Mouse (Mus musculus): ENCODE results near the gene Slc35b1. TPM values are rescaled to one million over a fixed set of nuclear protein-coding genes. Genes with fewer than 3 reads are reported as not detected.

Slc35b1 gene
- polyA plus RNA-seq, 1 experiment from 2014 or later: 37.7 TPM

DNA sequence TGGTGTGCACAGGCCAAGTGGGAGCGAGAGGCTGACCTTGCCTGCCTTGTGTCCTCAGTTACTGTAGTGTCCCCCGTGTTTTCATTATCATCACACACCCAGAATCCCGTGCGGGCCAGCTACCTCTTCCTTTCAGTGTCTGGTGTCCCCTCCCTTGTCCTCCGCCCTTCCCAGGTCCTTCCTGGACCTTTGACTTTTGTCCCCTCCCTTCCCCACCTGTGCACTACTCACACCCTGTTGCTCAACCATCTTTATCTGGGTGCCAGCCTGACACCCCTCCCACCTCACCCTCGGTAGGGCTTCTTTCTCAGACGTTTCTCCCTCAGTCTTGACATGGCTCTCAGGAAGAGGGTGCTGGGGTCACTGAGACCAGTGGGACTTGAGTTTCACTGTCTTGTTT is 2.9 kb downstream of the Slc35b1 start:
- peaks cover 17% of the 10 kb centered on the region for H3K4me1 ChIP-seq (ENCODE audit: control insufficient read depth, low read depth, low read length)
- no peak overlapping the region for H3K27ac ChIP-seq (ENCODE audit: low read length)
- peaks cover 17% of the 10 kb centered on the region for H3K36me3 ChIP-seq (ENCODE audit: control insufficient read depth, insufficient read depth)
- no peak overlapping the region for H3K4me2 ChIP-seq (ENCODE audit: low read depth, low read length)
- H3K9ac ChIP-seq (ENCODE audit: low read depth, low read length): no peak overlapping the region
- 68% methylated on average over 7 of the region's 7 CpGs for WGBS (ENCODE audit: insufficient replicate concordance)
- no peak overlapping the region for H3K4me3 ChIP-seq (ENCODE audit: low read depth, low read length)
- H3K27me3 ChIP-seq (ENCODE audit: control insufficient read depth, insufficient read depth, low read depth, low read length): no peaks in the 10 kb centered on the region
- no peak for ATAC-seq (ENCODE audit: low read depth)
- no peaks in the 10 kb centered on the region for H3K9me3 ChIP-seq (replicated peaks; ENCODE audit: control insufficient read depth, low read length)

DNA sequence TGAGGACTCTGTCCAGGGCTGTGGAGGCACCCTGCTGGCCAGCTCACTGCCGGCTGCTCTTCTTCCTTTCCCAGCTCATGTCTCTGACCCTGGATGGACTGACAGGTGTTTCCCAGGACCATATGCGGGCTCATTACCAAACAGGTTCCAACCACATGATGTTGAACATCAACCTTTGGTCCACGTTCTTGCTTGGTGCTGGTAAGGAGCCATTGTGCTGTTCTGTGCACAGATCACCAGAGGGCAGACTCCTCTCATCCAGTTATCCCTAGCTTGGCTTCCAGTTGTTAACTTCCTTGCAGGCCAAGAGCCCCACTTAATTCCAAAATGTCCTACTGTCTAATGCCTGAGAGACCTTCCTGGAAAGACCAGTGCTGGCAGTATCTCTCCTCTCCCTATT is 4.5 kb downstream of the Slc35b1 start:
- no peak overlapping the region for H3K27ac ChIP-seq (ENCODE audit: low read length)
- 63% methylated on average over 3 of the region's 3 CpGs for WGBS (ENCODE audit: insufficient replicate concordance)
- H3K9me3 ChIP-seq (replicated peaks; ENCODE audit: control insufficient read depth, low read length): no peaks in the 10 kb centered on the region
- H3K4me2 ChIP-seq (ENCODE audit: low read depth, low read length): no peak overlapping the region
- ATAC-seq (ENCODE audit: low read depth): no peak
- no peak overlapping the region for H3K4me3 ChIP-seq (ENCODE audit: low read depth, low read length)
- no peaks in the 10 kb centered on the region for H3K27me3 ChIP-seq (ENCODE audit: control insufficient read depth, insufficient read depth, low read depth, low read length)
- H3K36me3 ChIP-seq (ENCODE audit: control insufficient read depth, insufficient read depth): peaks cover 13% of the 10 kb centered on the region
- peaks cover 9% of the 10 kb centered on the region for H3K4me1 ChIP-seq (ENCODE audit: control insufficient read depth, low read depth, low read length)
- no peak overlapping the region for H3K9ac ChIP-seq (ENCODE audit: low read depth, low read length)

DNA sequence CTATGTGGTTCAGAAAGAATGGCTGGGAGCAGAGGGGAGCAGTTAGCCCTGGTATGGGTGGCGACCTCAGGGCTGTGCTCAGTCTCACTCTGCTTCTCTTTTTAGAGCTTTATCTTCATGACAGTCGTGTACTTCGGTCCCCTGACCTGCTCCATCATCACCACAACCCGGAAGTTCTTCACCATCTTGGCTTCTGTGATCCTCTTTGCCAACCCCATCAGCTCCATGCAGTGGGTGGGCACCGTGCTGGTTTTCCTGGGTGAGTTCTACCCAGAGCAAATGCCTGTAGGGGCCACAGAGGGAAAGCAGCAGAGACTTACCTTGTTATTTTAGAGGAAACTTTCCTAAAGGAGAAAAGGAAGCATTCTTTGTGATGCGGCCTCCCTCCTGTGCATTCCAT is 5.9 kb downstream of the Slc35b1 start:
- Histone ChIP-seq H3K4me2 (ENCODE audit: low read depth, low read length) (no peak overlapping the region), H3K27me3 (ENCODE audit: control insufficient read depth, insufficient read depth, low read depth, low read length) (no peaks in the 10 kb centered on the region), H3K4me3 (ENCODE audit: low read depth, low read length) (no peak overlapping the region), H3K9me3 (replicated peaks; ENCODE audit: control insufficient read depth, low read length) (no peaks in the 10 kb centered on the region), H3K36me3 (ENCODE audit: control insufficient read depth, insufficient read depth) (peaks cover 13% of the 10 kb centered on the region), H3K9ac (ENCODE audit: low read depth, low read length) (no peak overlapping the region), H3K4me1 (ENCODE audit: control insufficient read depth, low read depth, low read length) (peaks cover 7% of the 10 kb centered on the region), H3K27ac (ENCODE audit: low read length) (no peak overlapping the region)
- no peak for ATAC-seq (ENCODE audit: low read depth)
- 70% methylated on average over 6 of the region's 6 CpGs for WGBS (ENCODE audit: insufficient replicate concordance)

GRCm38 (mm10) chr11:95391201-95391600 is 6.7 kb downstream of the Slc35b1 start:
- 72% methylated on average over 4 of the region's 4 CpGs for WGBS (ENCODE audit: insufficient replicate concordance)
- Histone ChIP-seq H3K9ac (ENCODE audit: low read depth, low read length) (no peak overlapping the region), H3K36me3 (ENCODE audit: control insufficient read depth, insufficient read depth) (peaks cover 13% of the 10 kb centered on the region), H3K4me1 (ENCODE audit: control insufficient read depth, low read depth, low read length) (no peaks in the 10 kb centered on the region; the same call in 1 of the 2 replicates), H3K9me3 (replicated peaks; ENCODE audit: control insufficient read depth, low read length) (no peaks in the 10 kb centered on the region), H3K4me2 (ENCODE audit: low read depth, low read length) (no peak overlapping the region), H3K27me3 (ENCODE audit: control insufficient read depth, insufficient read depth, low read depth, low read length) (no peaks in the 10 kb centered on the region), H3K27ac (ENCODE audit: low read length) (no peak overlapping the region), H3K4me3 (ENCODE audit: low read depth, low read length) (no peak overlapping the region)
- no peak for ATAC-seq (ENCODE audit: low read depth)

GRCm38 (mm10) chr11:95391743-95392142 is 7.3 kb downstream of the Slc35b1 start:
- Histone ChIP-seq H3K36me3 (ENCODE audit: control insufficient read depth, insufficient read depth) (peaks cover 13% of the 10 kb centered on the region), H3K4me1 (ENCODE audit: control insufficient read depth, low read depth, low read length) (no peaks in the 10 kb centered on the region), H3K9me3 (replicated peaks; ENCODE audit: control insufficient read depth, low read length) (no peaks in the 10 kb centered on the region), H3K9ac (ENCODE audit: low read depth, low read length) (no peak overlapping the region), H3K4me2 (ENCODE audit: low read depth, low read length) (no peak overlapping the region), H3K4me3 (ENCODE audit: low read depth, low read length) (no peak overlapping the region), H3K27me3 (ENCODE audit: control insufficient read depth, insufficient read depth, low read depth, low read length) (no peaks in the 10 kb centered on the region), H3K27ac (ENCODE audit: low read length) (no peak overlapping the region)
- WGBS (ENCODE audit: insufficient replicate concordance): 67% methylated on average over 5 of the region's 5 CpGs
- no peak for ATAC-seq (ENCODE audit: low read depth)

DNA sequence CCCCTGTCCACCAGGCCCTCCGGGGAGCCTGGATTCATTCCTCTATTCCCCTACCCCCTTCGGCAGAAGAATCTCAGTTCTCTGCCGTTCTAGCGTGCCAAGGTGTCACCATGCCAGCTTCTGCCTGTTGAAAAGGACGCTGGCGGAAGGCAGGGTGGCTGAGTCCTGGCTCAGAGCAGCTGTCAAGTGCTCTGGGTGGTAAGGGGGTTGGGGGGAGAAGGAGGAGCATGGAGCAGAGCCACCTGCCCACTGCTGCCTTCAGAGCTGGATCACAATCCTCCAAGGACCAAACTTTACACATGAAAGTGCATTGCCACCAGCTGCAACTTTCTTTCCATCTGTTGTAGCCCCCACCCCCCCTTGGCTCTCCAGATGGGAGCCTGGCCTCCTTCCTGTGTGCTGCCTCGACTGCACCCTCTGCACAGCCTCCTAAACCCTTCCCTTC is 7.8 kb downstream of the Slc35b1 start:
- Histone ChIP-seq H3K4me2 (ENCODE audit: low read depth, low read length) (no peak overlapping the region), H3K4me1 (ENCODE audit: control insufficient read depth, low read depth, low read length) (no peaks in the 10 kb centered on the region), H3K9me3 (replicated peaks; ENCODE audit: control insufficient read depth, low read length) (no peaks in the 10 kb centered on the region), H3K27ac (ENCODE audit: low read length) (no peak overlapping the region), H3K27me3 (ENCODE audit: control insufficient read depth, insufficient read depth, low read depth, low read length) (no peaks in the 10 kb centered on the region), H3K36me3 (ENCODE audit: control insufficient read depth, insufficient read depth) (peaks cover 11% of the 10 kb centered on the region), H3K4me3 (ENCODE audit: low read depth, low read length) (no peak overlapping the region), H3K9ac (ENCODE audit: low read depth, low read length) (no peak overlapping the region)
- ATAC-seq (ENCODE audit: low read depth): no peak
- WGBS (ENCODE audit: insufficient replicate concordance): 62% methylated on average over 7 of the region's 7 CpGs

GRCm38 (mm10) chr11:95392708-95393499 is 8.4 kb downstream of the Slc35b1 start:
- no peak overlapping the region for H3K9ac ChIP-seq (ENCODE audit: low read depth, low read length)
- no peak overlapping the region for H3K4me2 ChIP-seq (ENCODE audit: low read depth, low read length)
- 71% methylated on average over 11 of the region's 11 CpGs for WGBS (ENCODE audit: insufficient replicate concordance)
- peaks cover 7% of the 10 kb centered on the region for H3K36me3 ChIP-seq (ENCODE audit: control insufficient read depth, insufficient read depth)
- H3K4me1 ChIP-seq (ENCODE audit: control insufficient read depth, low read depth, low read length): no peaks in the 10 kb centered on the region
- H3K27me3 ChIP-seq (ENCODE audit: control insufficient read depth, insufficient read depth, low read depth, low read length): no peaks in the 10 kb centered on the region
- H3K9me3 ChIP-seq (replicated peaks; ENCODE audit: control insufficient read depth, low read length): no peaks in the 10 kb centered on the region
- H3K27ac ChIP-seq (ENCODE audit: low read length): no peak overlapping the region
- H3K4me3 ChIP-seq (ENCODE audit: low read depth, low read length): no peak overlapping the region
- no peak for ATAC-seq (ENCODE audit: low read depth)

DNA sequence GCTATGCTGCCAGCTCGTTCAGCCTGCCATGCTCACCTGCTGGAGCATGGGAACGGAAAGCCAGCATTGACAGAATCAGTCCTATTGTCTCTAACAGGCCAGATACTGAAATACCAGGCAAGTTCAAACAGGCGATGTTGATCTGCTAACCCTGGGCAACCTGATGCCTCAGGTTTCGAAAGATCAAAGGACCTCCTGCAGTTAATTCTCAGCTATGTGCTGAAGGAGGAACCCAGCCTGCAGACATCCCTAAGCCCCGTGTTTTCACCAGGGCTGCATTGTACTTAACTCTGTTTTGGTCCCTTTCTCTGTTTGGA is 9.0 kb downstream of the Slc35b1 start:
- 49% methylated on average over 5 of the region's 5 CpGs for WGBS (ENCODE audit: insufficient replicate concordance)
- ATAC-seq (ENCODE audit: low read depth): no peak

DNA sequence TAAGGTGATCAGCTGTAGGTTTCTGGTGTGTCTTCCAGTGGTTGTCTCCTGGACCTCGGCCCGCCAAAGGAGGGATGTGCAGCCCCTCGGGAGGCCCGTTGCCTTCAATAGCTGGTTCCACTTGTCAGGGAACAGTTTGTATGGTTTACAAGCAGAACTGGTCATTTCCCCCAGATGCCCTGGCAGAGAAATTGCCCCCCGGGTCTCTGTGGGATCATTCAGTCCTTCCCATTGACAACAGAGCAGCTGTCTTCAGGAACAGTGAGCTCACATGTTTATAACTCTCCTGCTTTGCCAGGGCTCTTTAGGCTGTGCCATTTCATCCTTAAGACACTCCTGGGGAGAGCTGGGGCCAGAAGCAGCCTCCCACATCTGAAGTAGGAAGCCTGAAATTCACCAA is 9.6 kb downstream of the Slc35b1 start:
- Histone ChIP-seq H3K27ac (ENCODE audit: low read length) (no peak overlapping the region), H3K4me1 (ENCODE audit: control insufficient read depth, low read depth, low read length) (no peaks in the 10 kb centered on the region), H3K9ac (ENCODE audit: low read depth, low read length) (no peak overlapping the region), H3K36me3 (ENCODE audit: control insufficient read depth, insufficient read depth) (peaks cover 5% of the 10 kb centered on the region), H3K4me3 (ENCODE audit: low read depth, low read length) (no peak overlapping the region), H3K27me3 (ENCODE audit: control insufficient read depth, insufficient read depth, low read depth, low read length) (no peaks in the 10 kb centered on the region; the same call in 1 of the 2 replicates), H3K9me3 (replicated peaks; ENCODE audit: control insufficient read depth, low read length) (no peaks in the 10 kb centered on the region), H3K4me2 (ENCODE audit: low read depth, low read length) (no peak overlapping the region)
- no peak for ATAC-seq (ENCODE audit: low read depth)
- 38% methylated on average over 5 of the region's 5 CpGs for WGBS (ENCODE audit: insufficient replicate concordance)

More for the DNA sequence above, 9.0 kb downstream of the Slc35b1 start:
- Histone ChIP-seq H3K9me3 (replicated peaks; ENCODE audit: control insufficient read depth, low read length) (no peaks in the 10 kb centered on the region), H3K27ac (ENCODE audit: low read length) (no peak overlapping the region), H3K9ac (ENCODE audit: low read depth, low read length) (no peak overlapping the region), H3K4me2 (ENCODE audit: low read depth, low read length) (no peak overlapping the region), H3K4me1 (ENCODE audit: control insufficient read depth, low read depth, low read length) (no peaks in the 10 kb centered on the region), H3K36me3 (ENCODE audit: control insufficient read depth, insufficient read depth) (peaks cover 7% of the 10 kb centered on the region), H3K27me3 (ENCODE audit: control insufficient read depth, insufficient read depth, low read depth, low read length) (no peaks in the 10 kb centered on the region; the same call in 1 of the 2 replicates), H3K4me3 (ENCODE audit: low read depth, low read length) (no peak overlapping the region)

All from liver, embryonic 16.5 days (tissue).